Mouse (Mus musculus) inflammation-experienced regulatory T-cells, adult 6 months (primary cell): ENCODE data around the gene Gm21119. TPM values are rescaled to one million over a fixed set of nuclear protein-coding genes. Genes with fewer than 3 reads are reported as not detected.
"Not testable (repeated sequence)": the region's sequence is repeated elsewhere in the genome, so short reads cannot be mapped to it uniquely, and the experiment has no call there.

Experiments
- ATAC-seq: one replicate; pipeline ENCODE4 v1.8.0; 2017
- polyA plus RNA-seq, 3 experiments: library from polyadenylated mRNA; unstranded; fragments of 100-300 nt; shearing (Covaris generic); gene quantifications; one replicate each; pipeline ENCODE4 v1.2.1; 2017

The Gm21119 gene
- under 1 TPM in 1 of 3 experiments, not detected in 2; 0.17 TPM for polyA plus RNA-seq

DNA sequence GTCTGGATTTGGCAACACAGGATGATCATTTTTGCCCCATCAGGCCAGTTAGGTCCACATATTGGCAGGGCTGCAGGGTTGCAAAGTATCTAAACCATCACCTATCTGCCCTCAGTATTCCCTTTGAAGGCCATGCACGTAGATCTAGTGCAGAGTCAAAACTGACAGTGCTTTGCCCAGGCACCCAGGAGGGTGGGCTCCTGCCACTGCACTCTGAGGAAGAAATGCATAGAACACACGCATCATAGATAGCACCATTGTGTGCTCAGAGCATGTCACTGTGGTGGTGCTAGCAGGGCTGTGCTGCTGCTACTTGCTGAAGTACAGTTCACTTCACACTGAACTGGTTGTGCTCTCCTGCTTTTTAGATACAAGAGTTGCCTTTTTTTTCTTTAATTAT lies at the start of gene Gm21119:
Gm21119 (plus strand) TSS at position 301 of the 400 bp plus-strand sequence.
- not testable (repeated sequence) for ATAC-seq

DNA sequence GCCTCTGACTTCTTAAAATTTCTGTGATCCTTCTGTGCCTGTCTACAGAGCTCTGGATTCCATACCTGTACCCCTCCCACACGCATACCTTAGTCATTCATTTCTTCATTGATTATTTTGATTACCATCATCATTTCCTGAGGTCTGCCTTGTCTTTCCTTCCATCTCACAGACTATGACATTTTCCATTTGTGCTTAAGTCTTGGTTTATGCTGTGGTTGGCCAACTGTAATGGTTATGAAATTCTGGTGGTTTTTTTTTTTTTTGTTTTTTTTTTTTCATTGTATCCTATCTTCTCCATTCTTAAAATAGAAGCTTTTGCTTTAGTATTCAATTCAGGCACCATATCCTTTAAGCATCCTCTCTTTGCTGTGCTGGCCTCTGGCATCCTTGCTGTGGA lies 48.0 kb upstream of the Gm21119 start:
- ATAC-seq, result not testable (repeated sequence)

DNA sequence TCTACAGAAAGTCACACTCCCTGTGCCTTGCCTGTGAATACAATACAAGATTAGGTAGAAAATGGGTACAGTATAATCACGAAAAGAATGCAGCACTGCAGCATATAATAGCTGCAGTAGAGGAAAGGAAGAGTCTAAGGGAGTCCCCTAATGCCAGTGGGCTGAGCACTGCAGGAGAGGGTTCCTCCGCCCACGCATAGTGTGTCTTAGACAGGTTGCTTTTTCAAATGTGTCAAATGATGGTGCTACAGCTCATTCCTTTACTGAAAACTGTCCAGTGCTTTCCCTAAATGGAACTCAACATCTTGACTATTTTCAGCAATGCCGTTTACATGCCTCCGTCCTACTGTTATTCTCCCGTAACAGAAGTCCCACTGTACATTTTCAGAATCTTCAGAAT lies 33.6 kb upstream of the Gm21119 start:
- ATAC-seq, result not testable (repeated sequence)

DNA sequence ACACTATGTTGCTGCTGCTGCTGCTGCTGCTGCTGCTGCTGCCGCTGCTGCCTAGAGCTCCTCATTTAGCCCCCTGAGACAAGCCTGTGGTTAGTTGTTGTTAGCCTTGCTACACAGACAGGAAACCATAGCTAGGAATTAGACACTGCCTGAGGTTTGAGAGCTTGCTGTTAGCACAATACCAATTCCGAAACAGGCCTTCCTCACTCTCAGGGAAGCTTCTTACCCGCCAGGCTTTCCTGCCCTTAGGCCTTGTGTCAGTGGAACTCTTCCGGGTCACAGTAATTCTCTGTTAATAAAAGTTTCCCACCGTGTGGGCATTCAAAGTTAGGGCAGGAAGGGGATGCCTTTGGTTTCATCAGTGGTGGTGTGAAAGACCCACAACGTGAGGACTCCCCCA lies 31.9 kb upstream of the Gm21119 start:
- ATAC-seq, result not testable (repeated sequence)

DNA sequence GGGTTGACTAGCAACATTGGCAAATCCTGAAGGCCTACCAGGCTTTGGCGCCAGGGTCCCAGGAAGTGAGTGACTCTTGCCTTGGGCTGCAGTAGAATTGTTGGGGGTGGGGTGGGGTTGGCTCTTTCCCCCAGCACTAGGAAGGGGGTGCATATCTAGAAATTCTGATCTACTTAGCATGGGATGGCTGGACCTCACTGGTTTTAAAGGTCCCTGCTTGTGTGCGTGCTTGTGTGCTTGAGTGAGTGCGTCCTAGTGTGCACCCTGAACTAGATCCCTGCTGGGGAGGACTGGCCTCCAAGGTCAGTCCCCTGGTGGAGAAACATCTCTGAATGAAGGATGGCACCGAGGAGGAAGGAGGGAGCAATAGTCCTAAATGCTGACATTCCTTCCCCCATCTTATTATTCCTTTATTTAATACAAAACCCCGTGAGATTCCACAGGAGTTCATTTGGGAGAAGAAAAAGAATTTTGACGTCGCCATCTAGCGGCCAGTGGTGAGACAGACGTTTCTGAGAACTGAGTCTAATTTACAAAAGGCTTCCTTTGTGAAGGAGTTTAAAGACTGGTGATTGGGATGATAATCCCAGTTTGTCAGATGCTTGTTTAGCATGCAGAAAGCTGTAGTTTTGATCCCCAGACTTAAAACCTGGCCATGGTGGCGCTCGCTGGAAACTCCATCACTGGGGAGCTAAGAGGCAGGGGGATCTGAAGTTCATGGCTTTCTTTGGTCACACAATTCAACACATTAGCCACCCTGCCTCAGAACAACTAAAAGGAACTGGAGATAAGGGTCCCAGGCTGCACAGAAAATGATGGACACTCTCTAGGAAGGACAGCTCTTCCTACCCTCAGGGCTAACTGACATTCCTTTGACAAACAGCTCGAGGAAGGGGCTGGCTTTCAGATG lies 26.2 kb upstream of the Gm21119 start:
- not testable (repeated sequence) for ATAC-seq

DNA sequence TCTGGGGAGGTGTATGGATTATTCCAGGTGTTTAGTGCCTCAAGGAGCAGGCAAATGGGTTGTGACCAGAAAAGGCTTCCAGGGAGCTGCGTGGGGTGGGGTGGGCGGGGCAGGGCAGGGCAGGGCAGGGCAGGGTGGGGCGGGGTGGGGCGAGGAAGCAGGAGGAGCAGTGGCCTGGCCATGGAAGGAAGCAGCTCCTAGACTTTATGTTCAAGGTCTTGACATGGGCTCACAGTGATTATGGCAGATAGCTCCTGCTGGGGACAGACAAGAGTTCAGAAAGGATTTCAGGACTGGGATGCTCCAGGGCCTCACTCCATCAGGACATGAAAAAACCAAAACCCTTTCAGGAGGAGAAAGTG lies 25.6 kb upstream of the Gm21119 start:
- ATAC-seq, result not testable (repeated sequence)

DNA sequence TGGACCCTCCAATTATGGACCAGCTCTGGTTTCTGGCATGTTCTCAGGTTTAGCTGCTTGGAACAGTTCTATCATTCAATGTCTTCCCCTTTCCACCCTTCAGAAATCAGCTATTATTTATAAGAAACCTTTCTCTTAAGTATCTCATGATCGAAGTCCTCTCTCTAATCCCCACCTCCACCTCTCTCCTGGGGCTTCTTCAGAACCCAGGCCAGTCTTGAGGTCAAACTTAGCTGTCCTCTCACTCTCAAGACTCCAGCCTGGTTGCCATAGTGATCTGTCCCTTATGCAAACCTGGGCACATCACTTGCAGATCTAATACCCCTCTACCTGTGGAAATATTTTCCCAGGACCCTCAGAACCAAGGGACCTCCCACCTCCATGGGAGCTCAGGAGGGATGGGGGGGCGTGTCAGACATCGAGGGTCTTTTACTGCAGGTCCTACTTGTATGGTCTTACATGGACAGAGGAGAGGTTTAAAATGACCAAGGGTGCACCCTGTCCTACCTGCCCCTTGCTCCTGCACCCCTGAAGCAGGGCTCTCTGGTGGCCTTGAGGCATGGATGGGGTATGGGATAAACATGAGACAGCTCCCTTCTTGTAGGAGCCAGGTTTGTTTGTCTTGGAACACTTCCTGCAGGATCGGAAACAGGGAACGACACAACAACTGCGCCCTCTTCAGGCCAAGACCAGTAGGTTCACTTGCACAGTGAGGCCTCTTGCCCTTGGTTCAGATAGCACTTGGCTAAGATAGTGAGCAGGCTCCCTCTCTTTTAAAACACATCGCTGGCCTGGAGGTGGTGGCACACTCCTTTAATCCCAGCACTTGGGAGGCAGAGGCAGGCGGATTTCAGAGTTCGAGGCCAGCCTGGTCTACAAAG lies 24.4 kb upstream of the Gm21119 start:
- ATAC-seq, result not testable (repeated sequence)

DNA sequence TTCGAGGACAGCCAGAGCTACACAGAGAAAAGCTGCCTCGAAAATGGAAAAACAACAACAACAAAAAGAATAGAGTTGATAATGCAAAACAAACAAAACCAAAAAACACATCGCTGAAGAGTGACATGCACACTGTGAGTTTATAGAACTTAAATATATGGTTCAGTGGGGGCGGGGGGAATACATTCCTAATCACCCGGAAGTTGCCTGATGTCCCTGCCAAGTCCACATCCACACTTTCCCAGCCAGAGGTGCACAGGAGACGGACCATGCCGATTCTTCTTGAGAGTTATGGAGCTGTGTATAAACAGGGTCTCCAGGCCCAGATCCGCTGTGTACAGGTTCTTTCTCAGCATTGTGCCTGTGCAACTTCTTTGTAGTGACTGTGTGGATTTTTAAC lies 23.7 kb upstream of the Gm21119 start:
- not testable (repeated sequence) for ATAC-seq

DNA sequence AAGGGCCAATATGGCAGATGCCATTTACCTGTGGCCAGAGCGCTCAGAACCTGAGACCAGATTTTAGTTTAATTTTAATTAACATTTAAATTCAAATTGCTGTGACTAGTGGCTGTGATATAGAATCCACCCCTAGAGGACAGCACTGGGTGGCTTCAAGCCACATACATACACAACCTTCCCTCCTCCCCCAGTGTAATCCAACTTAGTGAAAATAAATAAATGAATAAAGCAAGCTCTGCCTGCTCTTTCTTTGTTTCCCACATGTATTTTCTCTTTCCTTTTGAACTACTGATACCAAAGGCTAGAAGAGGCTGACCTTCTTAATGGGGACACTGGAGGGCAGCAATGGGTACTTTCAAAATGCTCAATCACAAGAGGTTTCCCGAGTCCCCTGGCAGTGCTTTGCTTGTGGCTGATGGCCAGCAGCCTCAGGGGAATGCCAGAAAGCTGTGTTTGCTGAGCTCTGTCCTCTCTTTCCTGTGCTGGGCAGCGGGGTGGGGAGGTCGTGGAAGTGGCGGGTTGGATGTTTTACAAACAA lies 21.9 kb upstream of the Gm21119 start:
- ATAC-seq, result not testable (repeated sequence)

DNA sequence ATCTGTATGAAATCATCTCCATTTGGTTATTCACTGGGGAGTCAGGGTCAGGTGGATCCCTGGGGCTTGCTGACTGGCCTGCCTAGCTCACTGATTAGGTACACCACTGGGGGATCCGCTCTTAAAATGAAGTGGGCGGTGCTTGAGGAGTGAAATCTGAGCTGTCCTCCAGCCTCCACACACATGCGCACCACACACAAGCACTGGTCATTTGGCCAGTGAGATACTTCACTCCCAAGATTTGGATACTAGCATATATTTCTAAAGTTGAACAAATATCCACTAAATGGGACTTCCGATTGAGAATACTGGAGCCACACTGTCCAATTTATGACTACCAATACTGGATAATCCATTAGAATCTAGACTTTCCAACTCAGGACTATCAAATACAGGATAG lies 20.9 kb upstream of the Gm21119 start:
- not testable (repeated sequence) for ATAC-seq

DNA sequence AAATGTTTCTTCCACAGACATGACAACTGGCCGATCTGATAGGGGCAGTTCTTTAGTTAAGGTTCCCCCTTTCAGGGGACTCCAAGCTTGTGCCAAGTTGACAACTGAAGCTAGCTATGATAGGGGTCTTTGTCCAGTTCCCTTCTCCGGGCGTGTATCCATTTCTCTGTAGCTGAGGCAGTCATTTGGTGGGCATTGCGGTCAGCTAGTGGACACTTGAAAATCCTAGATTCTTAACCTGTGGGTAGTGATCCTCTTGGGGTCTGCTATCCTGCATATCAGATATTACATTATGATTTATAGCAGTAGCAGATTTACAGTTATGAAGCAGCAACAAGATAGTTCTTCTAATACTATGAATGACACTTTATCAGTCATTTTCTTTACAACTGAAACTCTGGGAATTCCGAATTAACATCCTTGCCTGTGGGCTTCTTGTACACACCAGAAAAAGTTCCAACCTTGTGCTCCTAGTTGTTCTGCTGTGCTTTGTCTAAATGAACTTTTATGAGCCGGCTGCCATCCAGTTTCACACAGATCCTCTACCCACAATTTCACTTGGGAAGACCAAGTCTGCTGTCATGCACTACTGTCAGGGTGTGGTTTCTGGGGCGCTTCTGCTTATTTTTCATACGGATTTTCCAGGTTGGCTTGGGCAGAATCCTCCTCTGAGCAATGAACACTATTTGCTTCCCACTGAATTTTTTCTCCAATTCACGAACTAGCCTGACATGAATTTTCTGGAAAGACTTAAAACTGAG lies 18.5 kb upstream of the Gm21119 start:
- not testable (repeated sequence) for ATAC-seq

DNA sequence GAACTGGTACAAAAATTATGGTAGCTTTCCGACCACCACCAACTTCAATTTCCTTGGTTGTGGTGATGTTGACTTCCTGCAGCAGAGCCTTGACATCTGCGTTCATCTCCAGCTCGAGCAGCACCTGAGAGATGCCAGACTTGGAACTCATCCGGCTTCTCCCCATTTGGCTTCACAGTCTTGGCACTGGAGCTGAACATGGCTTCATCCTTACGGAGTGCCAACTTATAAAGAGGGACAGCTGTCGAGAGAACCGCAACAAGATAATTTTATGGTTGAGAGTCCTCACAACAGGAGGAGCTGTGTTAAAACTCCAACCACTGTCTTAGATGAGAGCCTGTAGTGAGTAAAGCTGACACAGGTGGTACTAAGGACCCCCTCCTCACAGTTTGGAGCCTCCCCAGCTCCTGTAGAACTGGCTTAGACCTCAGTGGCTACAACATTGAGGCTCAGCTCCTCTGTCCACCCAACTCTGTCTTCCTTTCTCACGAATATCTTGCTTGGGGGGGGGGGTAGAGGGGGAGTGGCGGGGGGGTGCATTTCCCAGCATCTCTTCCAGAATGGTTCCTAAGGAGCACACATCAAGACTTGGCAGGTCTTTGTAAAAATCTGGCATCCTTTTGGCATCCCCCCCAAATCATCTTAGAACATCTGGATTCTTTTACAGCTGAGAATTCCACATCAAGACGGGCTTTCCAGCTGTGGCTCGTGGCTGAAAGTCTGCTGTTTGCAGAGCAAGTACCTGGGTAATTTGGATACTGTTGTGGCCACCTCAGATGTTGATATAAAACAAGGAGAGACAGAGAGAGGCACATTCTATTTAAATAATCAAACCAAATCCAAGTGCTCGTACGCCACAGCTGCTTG lies 17.6 kb upstream of the Gm21119 start:
- ATAC-seq, result not testable (repeated sequence)

DNA sequence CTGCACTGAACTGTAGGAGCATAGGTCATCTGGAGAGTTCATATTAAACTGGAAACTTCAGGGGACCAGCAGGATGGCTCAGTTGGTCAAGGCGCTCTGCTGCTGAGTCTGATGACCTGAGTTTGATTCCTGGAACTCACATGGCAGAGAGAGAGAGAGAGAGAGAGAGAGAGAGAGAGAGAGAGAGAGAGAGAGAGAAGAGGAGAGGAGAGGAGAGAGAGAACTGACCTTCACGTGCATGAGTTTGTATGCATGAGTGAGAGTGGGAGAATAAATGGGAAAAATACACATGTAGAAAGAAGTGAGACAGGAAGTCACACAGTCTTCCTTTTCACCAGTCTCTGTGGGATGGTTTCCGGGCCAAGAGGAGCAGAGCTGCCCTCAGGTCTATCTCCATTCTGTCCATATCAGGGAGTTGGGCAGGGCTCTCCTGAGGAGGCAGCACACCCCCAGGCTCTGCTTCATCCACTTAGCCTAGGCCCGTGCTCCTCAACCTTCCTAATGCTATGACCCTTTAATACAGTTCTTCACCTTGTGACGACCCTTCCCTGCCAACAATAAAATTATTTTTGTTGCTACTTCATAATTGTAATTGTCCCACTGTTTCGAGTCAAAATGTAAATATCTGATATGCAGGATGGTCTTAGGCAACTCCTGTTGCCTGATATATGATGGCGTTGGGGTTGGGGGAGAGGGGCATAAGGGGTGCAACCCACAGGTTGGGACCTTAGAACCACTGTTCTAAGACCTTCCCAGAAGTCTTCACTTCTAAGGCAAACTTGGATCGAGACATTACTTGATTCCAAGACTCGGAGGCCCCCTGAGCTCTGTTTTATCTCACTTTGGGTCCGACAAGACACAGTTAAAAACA lies 16.2 kb upstream of the Gm21119 start:
- ATAC-seq, result not testable (repeated sequence)

DNA sequence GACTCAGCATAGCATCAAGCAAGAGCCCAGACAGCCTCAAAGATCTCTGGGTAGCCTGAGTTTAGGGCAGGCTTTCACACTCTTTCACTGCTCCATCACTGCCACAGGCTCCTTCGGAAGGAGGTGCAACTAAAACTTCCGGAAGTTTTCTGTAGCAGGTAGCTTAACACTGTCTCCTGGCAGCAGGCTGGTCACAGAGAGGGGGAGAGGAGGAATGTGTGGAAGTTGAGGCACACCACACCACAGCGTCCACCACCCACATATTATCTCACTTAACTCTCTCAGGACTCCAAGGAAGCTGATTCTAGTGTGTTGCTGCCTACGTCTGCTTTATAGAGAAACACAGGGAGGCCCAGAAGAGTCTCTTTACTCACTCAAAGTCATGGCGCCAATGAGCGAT lies 15.4 kb upstream of the Gm21119 start:
- not testable (repeated sequence) for ATAC-seq

DNA sequence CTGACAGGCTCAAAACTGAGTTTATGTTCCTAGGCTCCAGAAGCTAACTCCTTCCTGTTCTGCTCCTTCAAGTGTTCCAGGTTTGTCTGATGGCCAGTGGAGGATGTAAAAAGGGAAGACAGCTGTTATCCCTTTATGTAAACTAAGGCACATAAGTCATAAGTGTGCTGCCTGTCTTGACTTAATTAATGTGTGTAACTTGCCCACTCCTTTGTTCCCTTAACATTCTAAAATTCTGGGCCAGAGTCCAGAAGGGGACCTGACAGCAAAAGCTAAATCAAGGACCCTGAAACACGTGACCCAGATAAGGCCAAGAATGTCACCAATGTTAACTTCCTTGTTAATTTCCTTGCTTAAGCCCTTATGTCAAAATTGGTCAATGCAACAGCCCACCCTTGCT lies 3.9 kb upstream of the Gm21119 start:
- not testable (repeated sequence) for ATAC-seq

DNA sequence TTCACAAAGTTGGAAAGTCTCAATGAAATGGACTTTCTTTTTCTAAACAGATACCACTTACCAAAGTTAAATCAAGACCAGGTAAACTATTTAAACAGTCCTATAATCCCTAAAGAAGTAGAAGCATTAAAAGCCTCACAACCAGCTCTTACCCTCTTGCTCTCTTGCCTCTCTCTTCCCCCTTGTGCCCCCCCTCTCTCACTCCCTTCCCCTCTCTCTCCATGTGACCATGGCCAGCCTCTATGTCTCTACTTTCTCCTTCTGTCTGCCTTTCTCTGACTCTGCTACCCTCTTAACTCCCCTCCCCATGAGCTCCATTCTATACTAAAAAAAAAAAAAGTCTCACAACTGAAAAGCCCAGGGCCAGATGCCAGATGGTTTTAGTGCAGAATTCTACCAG lies 2.0 kb upstream of the Gm21119 start:
- not testable (repeated sequence) for ATAC-seq

DNA sequence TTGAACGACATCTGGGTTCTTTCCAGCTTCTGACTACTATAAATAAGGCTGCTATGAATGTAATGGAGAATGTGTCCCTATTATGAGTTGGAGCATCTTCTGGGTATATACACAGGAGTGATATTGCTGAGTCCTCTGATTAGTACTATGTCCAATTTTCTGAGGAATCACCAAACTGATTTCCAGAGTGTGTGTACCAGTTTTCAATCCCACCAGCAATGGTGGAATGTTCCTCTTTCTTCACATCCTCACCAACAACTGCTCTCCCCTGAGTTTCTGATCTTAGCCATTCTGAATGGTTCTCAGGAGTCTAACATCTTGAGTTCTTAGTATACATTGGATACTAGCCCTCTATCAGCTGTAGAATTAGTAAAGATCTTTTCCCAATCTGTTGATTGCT lies 16.0 kb downstream of the Gm21119 start:
- ATAC-seq, result not testable (repeated sequence)

DNA sequence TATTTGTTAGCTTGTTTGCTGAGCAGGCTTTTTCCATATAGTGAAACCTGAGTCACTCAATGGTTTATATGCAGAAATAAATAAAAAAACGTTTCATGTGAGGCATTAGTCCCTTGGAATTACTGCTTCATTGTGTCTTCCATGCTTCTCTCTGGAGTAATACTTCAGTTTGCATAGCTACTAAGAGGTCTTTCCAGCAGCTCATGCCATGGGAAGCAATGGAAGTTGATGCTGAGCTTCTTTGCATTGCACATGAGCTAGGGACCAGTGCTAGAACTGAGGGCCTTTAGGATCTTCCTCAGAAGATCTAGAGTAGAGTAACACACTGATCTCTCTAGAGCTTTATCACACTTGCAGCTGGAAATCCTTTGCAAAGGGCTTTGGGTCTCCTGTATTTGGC lies 23.2 kb downstream of the Gm21119 start:
- not testable (repeated sequence) for ATAC-seq

DNA sequence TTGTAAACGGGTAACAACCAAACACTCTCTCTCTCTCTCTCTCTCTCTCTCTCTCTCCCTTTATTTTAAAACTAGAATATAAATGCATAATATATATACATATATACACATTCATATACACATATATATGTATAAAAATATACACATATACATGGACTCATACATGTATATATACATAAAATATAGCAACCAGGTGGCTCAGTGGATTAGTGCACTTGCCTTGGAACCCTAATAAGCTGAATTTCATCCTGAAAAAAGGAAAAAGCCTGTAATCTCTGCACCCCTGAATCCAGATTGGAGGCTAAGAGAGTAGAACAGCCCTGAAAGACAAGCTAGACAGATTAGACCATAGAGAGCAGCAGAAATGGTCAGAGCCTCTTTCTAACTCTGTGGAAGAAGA lies 28.8 kb downstream of the Gm21119 start:
- ATAC-seq, result not testable (repeated sequence)

DNA sequence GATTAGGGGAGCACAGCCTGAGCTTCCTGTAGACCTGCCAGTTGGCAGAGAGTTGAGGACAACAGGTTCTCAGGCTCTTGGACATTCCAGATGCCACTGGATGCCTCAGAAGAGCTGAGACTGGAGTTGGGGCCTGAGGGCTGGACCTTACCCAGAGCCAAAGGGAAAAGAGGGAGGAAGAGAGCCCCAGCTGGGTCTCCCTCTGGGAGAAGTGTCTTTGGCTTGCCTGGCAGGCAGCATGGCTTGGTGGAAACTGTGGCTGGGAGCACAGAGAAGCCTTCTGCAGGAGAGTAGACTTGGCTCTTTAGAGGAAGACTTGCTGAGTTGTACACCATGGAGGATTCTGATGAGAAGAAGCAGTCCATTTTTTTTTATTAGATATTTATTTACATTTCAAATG lies 38.3 kb downstream of the Gm21119 start:
- ATAC-seq, result not testable (repeated sequence)
